Mouse (Mus musculus) v-Abl transformed pro-B cells (cell line): Measurements from ENCODE around the gene Krt12.

Experiments
- in situ Hi-C, 2 experiments: fragments of 400-800 bp; cut with MboI; formaldehyde crosslinking; loops; one replicate each; pipeline ENCODE4 v1.15.1; 2025; ENCODE audit not compliant: unreplicated experiment in 2 of 2

Gene Krt12

DNA sequence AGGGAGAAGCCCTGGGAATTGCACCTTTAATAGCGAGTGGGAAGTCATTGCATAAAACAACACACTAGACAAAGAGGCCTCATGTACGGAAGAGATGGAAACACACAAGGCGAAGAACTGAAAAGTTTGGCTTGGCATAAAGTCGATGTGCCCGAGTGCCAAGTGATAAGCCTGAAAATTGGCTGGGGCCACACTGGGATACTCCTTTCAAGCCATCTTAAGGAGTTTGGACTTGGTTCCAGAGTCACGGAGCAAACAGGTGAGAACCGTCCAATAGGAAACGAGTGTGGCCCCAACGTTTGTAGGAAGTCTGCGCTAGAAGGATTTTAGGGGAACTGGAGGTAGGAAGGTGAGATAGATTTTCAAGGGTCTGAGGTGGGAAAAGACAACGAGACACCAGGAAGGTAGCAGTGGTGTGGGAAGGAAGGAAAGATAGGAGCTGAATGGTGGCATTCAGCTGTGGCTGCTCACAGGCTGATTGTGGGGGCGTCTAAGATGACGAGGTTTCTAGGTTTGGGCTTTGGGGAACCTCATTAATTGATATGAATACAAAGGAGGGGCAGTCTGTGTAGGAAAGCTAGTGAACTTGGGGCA, 22.0 kb downstream of the Krt12 start:
- in situ Hi-C loops, result loop anchor here in 1 of 2 experiments (25.0 kb wide), 1 partner anchor 612 kb away; the partner anchor contains the start of gene Krt33a

DNA sequence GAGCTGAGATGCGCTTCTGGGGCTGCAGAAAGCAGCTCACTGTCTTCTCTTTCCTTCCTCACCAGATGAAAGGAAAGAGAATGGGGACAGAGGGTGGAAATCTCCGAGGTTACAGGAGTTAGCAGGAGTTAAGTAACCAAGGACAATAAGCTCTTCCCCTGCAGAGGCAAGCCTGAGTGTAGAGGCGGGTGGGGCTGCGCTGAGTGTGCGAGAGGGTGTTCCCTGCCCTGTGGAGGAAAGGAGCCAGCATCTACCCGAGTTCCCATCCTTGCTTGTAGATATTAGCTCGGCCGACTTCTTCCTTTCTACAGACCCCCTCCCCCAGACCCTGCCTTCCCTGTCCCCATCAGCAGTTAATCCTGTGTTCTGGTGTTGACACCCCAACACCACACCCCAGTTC, 23.2 kb downstream of the Krt12 start:
- in situ Hi-C loops, result loop anchor here in 1 of 2 experiments (25.0 kb wide), 1 partner anchor 613 kb away; the partner anchor contains the start of gene Krt33a

DNA sequence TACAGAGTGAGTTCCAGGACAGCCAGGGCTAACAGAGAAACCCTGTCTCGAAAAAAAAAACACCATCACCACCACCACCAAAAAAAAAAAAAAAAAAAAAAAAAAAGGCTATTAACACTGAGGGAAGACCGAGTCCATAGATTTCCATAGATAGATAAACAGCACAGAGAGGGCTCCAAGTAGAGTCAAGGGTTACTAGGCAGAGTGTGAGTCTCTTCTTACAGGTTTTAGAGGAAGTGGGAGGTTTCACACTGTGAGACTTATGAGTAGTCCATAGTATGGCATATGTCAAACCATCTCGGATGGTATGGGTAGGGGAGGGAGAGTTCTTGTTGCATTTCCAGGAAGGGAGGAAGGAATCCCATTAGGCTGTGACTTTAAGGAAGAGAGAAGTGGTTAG, 24.0 kb downstream of the Krt12 start:
- in situ Hi-C loops, result loop anchor here in 1 of 2 experiments (25.0 kb wide), 1 partner anchor 614 kb away; the partner anchor contains the start of gene Krt33a

DNA sequence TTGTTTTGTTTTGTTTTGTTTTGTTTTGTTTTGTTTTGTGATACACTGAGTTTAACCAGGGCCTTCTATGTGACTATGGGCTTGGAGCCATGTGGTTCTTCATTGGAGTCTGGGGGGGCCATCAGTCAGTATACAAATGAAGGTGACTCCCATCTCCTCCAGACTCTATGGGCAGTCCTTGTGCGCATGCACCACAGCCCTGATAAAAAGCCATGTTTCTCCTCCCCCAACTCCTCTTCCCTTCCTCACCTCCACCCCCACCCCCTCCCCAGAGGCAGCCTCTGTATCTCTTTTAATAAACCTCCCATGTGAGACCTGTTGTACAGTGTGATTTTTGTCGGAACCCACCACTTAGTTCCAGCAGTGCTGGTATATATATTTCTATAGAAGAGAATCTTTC, 25.4 kb downstream of the Krt12 start:
- in situ Hi-C loops, result loop anchor here in 1 of 2 experiments (25.0 kb wide), 1 partner anchor 616 kb away; the partner anchor contains the start of gene Krt33a

DNA sequence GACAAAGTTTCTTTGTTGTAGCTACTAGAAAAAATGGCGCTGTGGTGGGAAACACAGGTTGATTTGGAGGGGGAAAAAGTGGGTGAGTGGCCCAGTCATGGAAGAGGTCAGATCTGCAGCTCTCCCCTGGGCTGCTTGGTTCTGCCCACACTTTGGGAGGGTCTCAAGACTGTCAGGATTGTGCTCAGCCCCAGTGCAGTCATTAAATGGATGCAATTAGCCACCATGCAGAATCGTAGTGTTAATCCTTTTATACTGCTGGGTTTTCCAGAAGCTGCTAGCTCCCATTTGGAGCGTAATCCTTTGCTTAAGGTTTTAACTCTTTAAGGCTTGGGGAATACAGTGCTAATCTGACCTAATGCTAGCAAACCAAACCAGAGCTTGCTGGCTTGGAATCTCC, 26.0 kb downstream of the Krt12 start:
- in situ Hi-C loops, result loop anchor here in 1 of 2 experiments (25.0 kb wide), 1 partner anchor 616 kb away; the partner anchor contains the start of gene Krt33a

DNA sequence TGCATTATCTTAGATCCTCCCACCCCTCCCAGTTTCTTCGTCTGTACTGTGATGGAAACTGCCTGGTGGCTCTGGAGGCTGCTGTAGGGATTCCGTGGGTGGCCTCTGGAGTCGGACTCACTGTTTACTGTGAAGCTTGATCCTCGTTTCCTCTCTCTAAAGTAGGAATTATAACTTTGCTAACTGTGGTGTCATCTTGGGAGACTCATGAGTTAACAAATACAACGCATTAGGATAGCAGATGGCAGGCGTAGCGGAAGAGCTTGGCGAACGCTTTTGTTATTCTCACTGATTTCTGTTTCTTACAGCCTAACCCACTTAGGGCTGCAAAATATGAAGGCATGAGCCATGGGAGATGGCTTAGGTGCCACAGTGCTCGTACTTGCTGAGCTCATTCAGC, 29.6 kb downstream of the Krt12 start:
- in situ Hi-C loops, result loop anchor here in 1 of 2 experiments (25.0 kb wide), 1 partner anchor 620 kb away; the partner anchor contains the start of gene Krt33a

DNA sequence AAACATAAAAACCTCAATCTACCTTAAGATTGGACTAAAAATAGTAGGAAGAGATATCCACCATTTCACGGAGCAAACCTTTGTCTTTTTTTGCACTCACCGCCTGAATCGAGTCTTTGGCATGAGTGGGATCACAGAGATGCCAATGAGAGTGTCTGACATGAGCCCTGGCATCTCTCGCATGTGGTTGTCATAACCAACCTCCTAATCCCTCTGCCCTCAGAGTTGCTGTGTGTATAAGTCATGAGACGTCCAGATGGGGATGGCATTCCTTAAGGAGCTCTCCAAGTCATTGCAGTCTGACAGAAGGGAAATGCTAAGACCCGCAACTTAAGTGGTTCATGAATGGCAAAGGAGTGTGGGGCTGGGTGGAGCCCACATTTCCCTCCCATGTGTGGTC, 30.7 kb downstream of the Krt12 start:
- in situ Hi-C loops, result loop anchor here in 1 of 2 experiments (25.0 kb wide), 1 partner anchor 621 kb away; the partner anchor contains the start of gene Krt33a

DNA sequence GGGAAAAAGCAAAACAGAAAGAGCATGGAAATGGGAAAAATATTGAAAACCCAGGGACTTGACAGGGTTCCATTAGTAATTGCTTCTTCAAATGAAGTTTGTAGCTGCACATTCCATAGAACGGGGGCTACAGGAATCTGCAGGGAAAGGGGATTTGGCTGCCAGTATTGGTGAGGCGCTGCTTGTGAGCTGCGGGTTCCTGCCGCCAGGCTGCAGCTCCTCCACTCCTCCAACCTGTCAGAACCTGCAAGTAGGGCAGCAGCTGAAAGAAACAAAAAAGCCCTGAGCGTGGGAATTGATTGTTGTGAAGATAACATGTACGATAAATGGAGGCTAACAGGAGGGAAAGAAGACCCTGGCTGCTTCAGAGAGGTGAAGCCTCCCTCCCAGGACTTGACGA, 31.2 kb downstream of the Krt12 start:
- in situ Hi-C loops, result loop anchor here in 1 of 2 experiments (25.0 kb wide), 1 partner anchor 621 kb away; the partner anchor contains the start of gene Krt33a

DNA sequence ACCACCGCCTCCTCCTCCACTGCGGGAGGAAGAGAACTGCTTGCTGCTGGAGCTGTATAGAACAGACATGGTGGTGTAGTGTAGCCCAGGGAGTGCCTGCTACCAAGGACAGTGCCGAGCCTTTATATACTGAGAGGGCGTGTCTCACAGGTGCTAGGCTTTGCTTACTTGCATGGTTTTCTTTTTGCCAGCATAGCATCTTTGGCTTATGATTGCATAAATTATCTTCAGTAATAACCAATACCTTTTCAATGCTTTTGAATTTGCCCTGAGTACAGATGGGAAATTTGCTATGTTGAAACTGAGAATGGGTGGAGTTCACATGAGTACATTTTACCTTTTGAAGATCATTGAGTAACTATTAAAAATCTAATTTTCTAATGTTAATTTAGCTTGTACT, 32.8 kb downstream of the Krt12 start, which contains the start of gene Krt10:
Gene Krt10, minus strand, starts transcription at position 101 of the 400 bp plus-strand sequence.
- in situ Hi-C loops, result loop anchor here in 1 of 2 experiments (25.0 kb wide), 1 partner anchor 623 kb away; the partner anchor contains the start of gene Krt33a

DNA sequence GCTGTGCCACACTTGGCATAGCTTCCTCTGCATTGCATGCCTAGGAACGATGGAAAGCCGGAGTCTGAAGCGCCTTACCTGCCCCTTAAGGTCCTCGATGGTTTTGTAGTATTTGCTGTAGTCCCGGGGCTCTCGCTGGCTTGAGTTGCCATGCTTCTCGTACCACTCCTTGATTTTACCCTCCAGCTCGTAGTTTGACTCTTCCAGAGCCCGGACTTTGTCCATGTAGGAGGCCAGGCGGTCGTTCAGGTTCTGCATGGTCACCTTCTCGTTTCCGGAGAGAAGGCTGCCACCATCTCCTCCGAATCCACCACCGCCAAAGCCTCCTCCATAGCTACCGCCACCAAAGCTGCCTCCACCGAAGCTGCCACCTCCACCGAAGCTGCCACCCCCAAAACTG, 33.4 kb downstream of the Krt12 start:
- in situ Hi-C loops, result loop anchor here in 1 of 2 experiments (25.0 kb wide), 1 partner anchor 624 kb away; the partner anchor contains the start of gene Krt33a

DNA sequence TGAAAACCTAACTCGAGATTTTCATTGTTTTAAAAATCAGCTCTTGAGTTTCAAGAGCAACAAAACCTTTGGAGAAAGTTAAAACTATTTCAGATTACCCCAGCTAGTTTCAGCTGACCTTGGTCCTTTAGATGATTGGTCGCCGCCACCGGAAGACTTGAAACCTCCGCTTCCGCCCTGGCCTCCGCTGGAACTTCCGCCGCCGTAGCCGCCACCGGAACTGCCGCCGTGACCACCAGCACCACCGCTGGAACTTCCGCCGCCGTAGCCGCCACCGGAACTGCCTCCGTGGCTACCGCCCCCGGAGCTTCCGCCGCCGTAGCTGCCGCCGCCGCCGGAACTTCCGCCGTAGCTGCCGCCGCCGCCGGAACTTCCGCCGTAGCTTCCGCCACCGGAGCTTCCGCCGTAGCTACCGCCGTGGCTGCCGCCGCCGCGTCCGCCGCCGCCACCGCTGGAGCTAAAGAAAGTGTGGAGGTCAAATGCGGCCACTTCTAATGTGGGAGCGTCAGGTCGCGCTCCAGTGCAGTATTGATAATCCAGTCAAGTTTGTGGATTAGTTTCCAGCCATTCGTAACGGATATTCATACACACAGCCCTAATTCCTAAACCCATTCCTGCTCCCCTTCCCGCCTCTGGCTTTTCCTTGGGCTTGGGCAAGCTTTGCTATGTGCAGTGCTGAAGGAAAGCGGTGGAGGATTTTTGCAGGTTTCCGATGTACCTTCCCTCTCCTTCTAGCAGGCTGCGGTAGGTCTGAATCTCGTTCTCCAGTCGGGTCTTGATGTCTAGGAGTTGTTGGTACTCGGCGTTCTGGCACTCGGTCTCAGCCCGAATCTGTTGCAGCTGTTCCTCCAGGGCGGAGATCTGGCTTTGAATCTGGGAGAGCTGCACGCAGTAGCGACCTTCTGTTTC, 36.0 kb downstream of the Krt12 start:
- in situ Hi-C loops, result loop anchor here in 1 of 2 experiments (25.0 kb wide), 1 partner anchor 626 kb away; the partner anchor contains the start of gene Krt33a

DNA sequence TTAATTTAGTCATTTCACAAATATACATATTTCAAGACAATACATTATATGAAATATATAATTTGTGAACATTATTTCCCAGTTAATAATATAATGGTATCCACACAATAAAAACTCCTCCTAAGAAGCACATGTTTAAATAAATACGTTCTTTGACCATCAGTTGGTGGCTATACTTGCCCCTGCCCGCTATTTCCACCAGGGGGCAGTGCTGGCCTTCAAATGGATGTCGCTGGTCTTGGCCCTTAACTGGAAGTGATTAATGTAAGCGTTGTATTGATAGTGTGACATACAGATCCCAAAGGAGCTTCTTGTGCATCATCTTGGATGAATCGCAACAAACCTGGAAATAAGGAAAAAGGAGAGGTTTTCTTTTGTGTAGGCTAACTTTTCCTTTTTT, 42.5 kb downstream of the Krt12 start:
- in situ Hi-C loops, result loop anchor here in 1 of 2 experiments (25.0 kb wide), 1 partner anchor 633 kb away; the partner anchor contains the start of gene Krt33a

DNA sequence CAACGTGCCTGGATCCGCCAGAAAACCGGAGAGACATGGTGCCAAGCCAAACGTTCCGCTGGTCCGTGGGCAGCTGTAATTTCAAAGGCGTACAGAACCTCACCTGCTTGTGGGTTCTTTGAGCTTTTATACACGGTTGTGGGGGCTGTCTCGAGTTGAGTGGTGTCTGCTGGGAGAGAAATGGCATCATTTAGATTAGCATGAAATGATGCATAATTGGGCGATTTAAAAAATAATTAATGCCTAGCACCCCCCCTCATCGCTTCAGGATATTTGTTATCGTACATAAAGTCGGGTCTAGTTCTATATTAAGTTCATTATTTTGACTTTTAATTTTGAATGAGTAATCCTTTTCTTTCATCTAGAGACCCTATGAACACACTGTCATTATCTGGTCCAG, 47.3 kb downstream of the Krt12 start, which contains the start of gene Krt28:
Gene Krt28, minus strand, starts transcription at position 101 of the 400 bp plus-strand sequence.
- in situ Hi-C loops, result loop anchor here in 1 of 2 experiments (25.0 kb wide), 1 partner anchor 637 kb away; the partner anchor contains the start of gene Krt33a

DNA sequence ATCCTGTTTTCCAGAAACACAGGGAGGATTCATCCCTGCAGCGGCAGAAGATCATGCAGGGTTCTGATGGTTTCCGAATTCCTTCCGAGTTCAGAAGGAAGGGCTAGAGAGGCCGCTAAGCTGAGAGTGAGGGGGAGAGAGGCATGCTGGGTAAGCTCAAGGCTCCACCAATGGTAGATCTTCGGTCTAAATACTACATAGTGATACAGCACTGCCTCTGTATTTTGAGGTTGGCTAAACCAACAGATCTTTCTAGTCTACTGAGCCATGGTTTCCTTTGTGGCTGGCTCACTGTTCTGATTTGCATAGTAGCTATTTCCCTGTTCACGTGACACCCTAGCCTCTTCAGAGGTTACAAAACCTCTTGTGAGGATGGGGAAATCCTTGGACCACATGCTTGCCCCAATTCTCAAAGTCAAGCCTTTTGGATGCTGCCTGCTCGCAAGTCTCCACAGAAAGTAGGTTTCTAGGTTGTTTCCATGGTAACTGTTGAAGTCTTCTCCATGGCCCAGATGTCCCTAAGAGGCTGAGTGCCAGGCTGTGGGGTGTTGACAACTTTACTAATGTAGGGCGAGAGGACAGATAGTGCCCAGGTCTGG, 52.1 kb downstream of the Krt12 start:
- in situ Hi-C loops, result no loop called here

DNA sequence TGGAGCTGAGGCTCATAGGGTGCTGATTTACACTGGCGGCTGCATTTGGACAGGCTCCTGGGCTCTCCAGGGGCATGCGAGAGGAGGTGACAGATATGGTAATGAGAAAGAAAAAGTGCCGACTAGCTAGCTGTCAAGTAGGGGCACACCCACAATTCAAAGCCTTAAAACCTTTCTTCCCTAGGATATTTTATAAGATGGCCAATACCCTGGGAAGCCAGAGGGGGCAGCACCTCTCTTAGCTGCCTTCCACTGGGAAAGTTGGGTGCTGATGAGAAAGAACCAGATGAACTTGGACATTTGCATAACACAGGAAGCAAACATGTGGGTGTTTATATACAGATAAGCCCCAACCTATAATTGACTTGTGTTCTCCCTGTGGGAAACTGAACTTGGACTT, 52.8 kb downstream of the Krt12 start:
- in situ Hi-C loops, result no loop called here

DNA sequence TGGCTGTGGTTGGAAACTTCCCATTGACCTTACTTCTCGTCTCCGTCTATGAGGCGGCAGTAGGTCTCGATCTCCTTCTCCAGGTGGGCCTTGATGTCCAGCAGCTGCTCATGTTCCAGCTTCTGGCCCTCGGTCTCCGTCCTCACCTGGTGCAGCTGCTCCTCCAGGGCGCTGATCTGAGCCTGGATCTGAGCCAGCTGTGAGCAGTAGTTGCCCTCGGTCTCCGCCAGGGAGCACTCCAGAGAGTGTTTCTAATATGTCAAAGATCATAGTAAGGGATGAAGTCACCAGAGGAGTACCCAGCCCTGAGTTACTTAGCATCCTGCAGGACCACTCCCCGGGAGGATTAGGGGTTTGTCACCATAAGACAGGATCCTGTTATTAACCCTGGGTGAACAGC, 55.3 kb downstream of the Krt12 start:
- in situ Hi-C loops, result no loop called here
